Comparison of ENCODE assay signal across 16 mouse cellular contexts in genomic region chr16:41748759-41749158, GRCm38 (mm10).
"Had no signal": no experiment of that assay in that cellular context is flagged by ENCODE, and none has a peak within 500 bp of the region (broad histone marks: within the 10 kb centered on the region; RNA-seq: fewer than 3 reads in every experiment).

No protein-coding gene starts in this region.

- H3K27me3 ChIP-seq: liver, embryonic 13.5 days; stomach, embryonic 15.5 days had no signal

- DNase-seq: kidney, postnatal 10 days; kidney, postnatal 36 days; layer of hippocampus, postnatal 36 days; liver, embryonic 13.5 days; lung, adult 2 months; lung, postnatal 14 days; lung, postnatal 4 days; midbrain, embryonic 14.5 days; right cerebral cortex, adult 18-20 months; right cerebral cortex, postnatal 14 days; right cerebral cortex, postnatal 4 days; thymus, adult 18-20 months; thymus, postnatal 36 days had no signal

- H3K27ac ChIP-seq: left cerebral cortex, adult 2 months; liver, embryonic 13.5 days; stomach, embryonic 15.5 days had no signal

- H3K9me3 ChIP-seq: liver, embryonic 13.5 days; stomach, embryonic 15.5 days had no signal

- H3K4me2 ChIP-seq: liver, embryonic 13.5 days; midbrain, embryonic 11.5 days; stomach, embryonic 15.5 days had no signal

- H3K4me1 ChIP-seq: liver, embryonic 13.5 days; stomach, embryonic 15.5 days had no signal

- H3K4me3 ChIP-seq: left cerebral cortex, adult 2 months; liver, embryonic 13.5 days; stomach, embryonic 15.5 days had no signal

- H3K36me3 ChIP-seq: liver, embryonic 13.5 days; stomach, embryonic 15.5 days had no signal

- H3K9ac ChIP-seq: liver, embryonic 13.5 days; stomach, embryonic 15.5 days had no signal
